Mouse (Mus musculus): ENCODE results near the gene Tspan4. TPM values are rescaled to one million over a fixed set of nuclear protein-coding genes. Genes with fewer than 3 reads are reported as not detected.

The Tspan4 gene
- polyA plus RNA-seq, 1 experiment from 2014 or later = 31.8 TPM

Other genes starting within 250 kb of the Tspan4 start
- 90.2 and 96.1 TPM in 2 replicates for gene Phrf1, start 246.5 kb upstream of the Tspan4 start, polyA plus RNA-seq (2015; fragmentation: Nextera tagmentation; extraction: Ambion mirVana)
- 0.76 and 1.9 TPM in 2 replicates for gene Irf7, start 208.8 kb upstream of the Tspan4 start, polyA plus RNA-seq (2015; fragmentation: Nextera tagmentation; extraction: Ambion mirVana)
- not detected in 2 replicates for gene Cdhr5, start 198.5 kb upstream of the Tspan4 start, polyA plus RNA-seq (2015; fragmentation: Nextera tagmentation; extraction: Ambion mirVana)
- 0.55 and 2.0 TPM in 2 replicates for gene Sct, start 196.1 kb upstream of the Tspan4 start, polyA plus RNA-seq (2015; fragmentation: Nextera tagmentation; extraction: Ambion mirVana)
- gene Drd4, start 183.2 kb upstream of the Tspan4 start, polyA plus RNA-seq (2015; fragmentation: Nextera tagmentation; extraction: Ambion mirVana) = 0.47 and 0.52 TPM in 2 replicates
- 144 and 164 TPM in 2 replicates for gene Deaf1, start 147.6 kb upstream of the Tspan4 start, polyA plus RNA-seq (2015; fragmentation: Nextera tagmentation; extraction: Ambion mirVana)
- gene Tmem80, start 147.5 kb upstream of the Tspan4 start, polyA plus RNA-seq (2015; fragmentation: Nextera tagmentation; extraction: Ambion mirVana) = 53.6 and 62.2 TPM in 2 replicates
- 0.67 and 0.93 TPM in 2 replicates for gene Eps8l2, start 136.4 kb upstream of the Tspan4 start, polyA plus RNA-seq (2015; fragmentation: Nextera tagmentation; extraction: Ambion mirVana)
- 342 and 375 TPM in 2 replicates for gene Taldo1, start 83.0 kb upstream of the Tspan4 start, polyA plus RNA-seq (2015; fragmentation: Nextera tagmentation; extraction: Ambion mirVana)
- gene Gatd1, start 61.1 kb upstream of the Tspan4 start, polyA plus RNA-seq (2015; fragmentation: Nextera tagmentation; extraction: Ambion mirVana) = 56.4 and 65.9 TPM in 2 replicates
- gene Cend1, start 45.7 kb upstream of the Tspan4 start, polyA plus RNA-seq (2015; fragmentation: Nextera tagmentation; extraction: Ambion mirVana) = 52.4 and 70.3 TPM in 2 replicates
- 88.4 and 111 TPM in 2 replicates for gene Slc25a22, start 37.3 kb upstream of the Tspan4 start, polyA plus RNA-seq (2015; fragmentation: Nextera tagmentation; extraction: Ambion mirVana)
- 7.9 and 9.9 TPM in 2 replicates for gene Pidd1, start 31.2 kb upstream of the Tspan4 start, polyA plus RNA-seq (2015; fragmentation: Nextera tagmentation; extraction: Ambion mirVana)
- gene Rplp2, start 27.9 kb upstream of the Tspan4 start, polyA plus RNA-seq (2015; fragmentation: Nextera tagmentation; extraction: Ambion mirVana) = 684 and 749 TPM in 2 replicates
- gene Pnpla2, start 20.0 kb upstream of the Tspan4 start, polyA plus RNA-seq (2015; fragmentation: Nextera tagmentation; extraction: Ambion mirVana) = 20.5 and 23.2 TPM in 2 replicates
- gene Cracr2b, start 14.1 kb upstream of the Tspan4 start, polyA plus RNA-seq (2015; fragmentation: Nextera tagmentation; extraction: Ambion mirVana) = 5.2 and 5.3 TPM in 2 replicates
- 20.8 TPM in 2 replicates for gene Cd151, start 7.8 kb upstream of the Tspan4 start, polyA plus RNA-seq (2015; fragmentation: Nextera tagmentation; extraction: Ambion mirVana)
- gene Polr2l, start 108 bp upstream of the Tspan4 start, polyA plus RNA-seq (2015; fragmentation: Nextera tagmentation; extraction: Ambion mirVana) = 60.7 and 61.9 TPM in 2 replicates
- gene Chid1, start 64.6 kb downstream of the Tspan4 start, polyA plus RNA-seq (2015; fragmentation: Nextera tagmentation; extraction: Ambion mirVana) = 31.2 and 35.6 TPM in 2 replicates
- 123 TPM in 2 replicates for gene Ap2a2, start 86.9 kb downstream of the Tspan4 start, polyA plus RNA-seq (2015; fragmentation: Nextera tagmentation; extraction: Ambion mirVana)
- gene Muc6, start 180.1 kb downstream of the Tspan4 start, polyA plus RNA-seq (2015; fragmentation: Nextera tagmentation; extraction: Ambion mirVana) = 0.15 and 0.20 TPM in 2 replicates
- 0.18 and 0.47 TPM in 2 replicates for gene Muc2, start 215.1 kb downstream of the Tspan4 start, polyA plus RNA-seq (2015; fragmentation: Nextera tagmentation; extraction: Ambion mirVana)